Mouse (Mus musculus) layer of hippocampus, adult 2 months (tissue): Measurements from ENCODE around the gene Lbr. TPM values are rescaled to one million over a fixed set of nuclear protein-coding genes. Genes with fewer than 3 reads are reported as not detected.

Experiments used
- DNase-seq, 2 experiments: peaks; one replicate each; pipeline ENCODE4 v3.0.0; 2022; ENCODE audit warnings: low spot score in 2 of 2
- H3K27ac ChIP-seq: fragments of 200-600 bp; 2 replicates; pipeline ENCODE4 v1.8.1; 2022
- H3K4me3 ChIP-seq: fragments of 200-600 bp; 2 replicates; pipeline ENCODE4 v1.8.1; 2022; ENCODE audit warnings: mild to moderate bottlenecking
- CTCF ChIP-seq: fragments of 200-600 bp; conservative IDR thresholded peaks from 2 replicates; pipeline ENCODE4 v1.8.1; 2022; ENCODE audit warnings: antibody characterized with exemption, mild to moderate bottlenecking, moderate library complexity
- total RNA-seq, 2 experiments: library from RNA; stranded (reverse); gene quantifications; 2 replicates each; pipeline ENCODE4 v1.2.3; 2021

Lbr gene
- total RNA-seq, 2 experiments from 2014 or later = 12.0 to 15.7 TPM

GRCm38 (mm10) chr1:181864971-181865862 is 22.4 kb upstream of the Lbr start:
- no peak for TF ChIP-seq CTCF
- no peak for DNase-seq
- H3K4me3 ChIP-seq = no peak overlapping the region
- H3K27ac ChIP-seq = no peak overlapping the region

GRCm38 (mm10) chr1:181863431-181863830 is 20.6 kb upstream of the Lbr start:
- H3K27ac ChIP-seq = no peak overlapping the region
- no peak overlapping the region for H3K4me3 ChIP-seq
- DNase-seq = no peak
- no peak for TF ChIP-seq CTCF

GRCm38 (mm10) chr1:181862676-181863374 is 20.0 kb upstream of the Lbr start:
- DNase-seq = no peak
- no peak for TF ChIP-seq CTCF
- H3K27ac ChIP-seq = no peak overlapping the region
- H3K4me3 ChIP-seq = no peak overlapping the region

GRCm38 (mm10) chr1:181861181-181861902 is 18.5 kb upstream of the Lbr start:
- TF ChIP-seq CTCF = no peak
- no peak for DNase-seq
- H3K27ac ChIP-seq = no peak overlapping the region
- no peak overlapping the region for H3K4me3 ChIP-seq

- Histone ChIP-seq H3K4me3 (no peak overlapping the region), H3K27ac (no peak overlapping the region; the same call in 1 of the 2 replicates)
- TF ChIP-seq CTCF = no peak
- DNase-seq = no peak
Observed at GRCm38 (mm10) chr1:181860659-181861058, 17.8 kb upstream of the Lbr start.

GRCm38 (mm10) chr1:181856329-181856728 is 13.5 kb upstream of the Lbr start:
- no peak for DNase-seq
- no peak for TF ChIP-seq CTCF
- Histone ChIP-seq H3K4me3 (no peak overlapping the region), H3K27ac (no peak overlapping the region)

- Histone ChIP-seq H3K4me3 (no peak overlapping the region), H3K27ac (no peak overlapping the region)
- no peak for TF ChIP-seq CTCF
- no peak for DNase-seq
Observed at GRCm38 (mm10) chr1:181854829-181855228, 12.0 kb upstream of the Lbr start.

GRCm38 (mm10) chr1:181853081-181853736 is 10.4 kb upstream of the Lbr start:
- H3K27ac ChIP-seq = no peak overlapping the region
- no peak for TF ChIP-seq CTCF
- peak overlapping the region; percentile 2; the same call in 1 of the 2 replicates for H3K4me3 ChIP-seq
- DNase-seq = no peak

- DNase-seq = no peak
- TF ChIP-seq CTCF = no peak
- Histone ChIP-seq H3K4me3 (no peak overlapping the region), H3K27ac (peak overlapping the region; percentile 36; the same call in 1 of the 2 replicates)
Observed at GRCm38 (mm10) chr1:181852466-181852865, 9.6 kb upstream of the Lbr start.

GRCm38 (mm10) chr1:181851521-181852310 is 8.9 kb upstream of the Lbr start:
- DNase-seq = peak; percentile 60 to 65
- no peak overlapping the region for H3K4me3 ChIP-seq
- H3K27ac ChIP-seq = peak overlapping the region; percentile 36; the same call in 1 of the 2 replicates
- no peak for TF ChIP-seq CTCF

- no peak for DNase-seq
- no peak overlapping the region for H3K4me3 ChIP-seq
- no peak overlapping the region for H3K27ac ChIP-seq
- no peak for TF ChIP-seq CTCF
Observed at GRCm38 (mm10) chr1:181850441-181850840, 7.6 kb upstream of the Lbr start.

GRCm38 (mm10) chr1:181848210-181848609 is 5.4 kb upstream of the Lbr start:
- DNase-seq = no peak
- Histone ChIP-seq H3K4me3 (no peak overlapping the region), H3K27ac (no peak overlapping the region)
- TF ChIP-seq CTCF = no peak
